Mouse (Mus musculus) liver (tissue): ENCODE measurements around the gene Ifnl2.

Source experiments
- DNase-seq: peaks from one replicate; pipeline ENCODE4 v3.0.0-alpha.2; 2020; ENCODE audit warnings: mixed read lengths

Ifnl2 gene

GRCm38 (mm10) chr7:28490410-28490809, 19.8 kb downstream of the Ifnl2 start:
- peak; percentile 65 for DNase-seq

- peak; percentile 34 for DNase-seq
Measured at GRCm38 (mm10) chr7:28488030-28488491, 22.2 kb downstream of the Ifnl2 start.

GRCm38 (mm10) chr7:28484192-28484591, 26.1 kb downstream of the Ifnl2 start:
- no peak for DNase-seq

- no peak for DNase-seq
Measured at GRCm38 (mm10) chr7:28482854-28483253, 27.4 kb downstream of the Ifnl2 start.

GRCm38 (mm10) chr7:28478854-28479253, 31.4 kb downstream of the Ifnl2 start:
- DNase-seq, result peak; percentile 41

- DNase-seq, result no peak
Measured at GRCm38 (mm10) chr7:28477363-28477762, 32.9 kb downstream of the Ifnl2 start.

GRCm38 (mm10) chr7:28476191-28476590, 34.1 kb downstream of the Ifnl2 start:
- DNase-seq, result no peak

GRCm38 (mm10) chr7:28467213-28467751, 43.0 kb downstream of the Ifnl2 start:
- peak; percentile 69 for DNase-seq

GRCm38 (mm10) chr7:28466721-28467212, 43.5 kb downstream of the Ifnl2 start:
- DNase-seq, result no peak

GRCm38 (mm10) chr7:28464416-28465212, 45.6 kb downstream of the Ifnl2 start:
- peak; percentile 63 for DNase-seq

- no peak for DNase-seq
Measured at GRCm38 (mm10) chr7:28462769-28463168, 47.5 kb downstream of the Ifnl2 start.

- no peak for DNase-seq
Measured at GRCm38 (mm10) chr7:28460361-28460760, 49.9 kb downstream of the Ifnl2 start.
